Mouse (Mus musculus): Measurements from ENCODE around the gene Gm20708.
"Not testable (repeated sequence)": the region's sequence is repeated elsewhere in the genome, so short reads cannot be mapped to it uniquely, and the experiment has no call there.

The Gm20708 gene

GRCm38 (mm10) chr11:117781199-117781821 lies 28.2 kb upstream of the Gm20708 start:
- no peak for DNase-seq (ENCODE audit: low spot score in 2 of 2)

GRCm38 (mm10) chr11:117781993-117782704 lies 27.3 kb upstream of the Gm20708 start, which contains the start of the genes Tmc8 and Tmc6:
Gene Tmc8 (plus strand): TSS chr11:117782076.
Gene Tmc6 (minus strand): TSS chr11:117782198.
- DNase-seq (ENCODE audit: low spot score in 2 of 2): no peak

GRCm38 (mm10) chr11:117782705-117783034 lies 26.8 kb upstream of the Gm20708 start:
- DNase-seq (ENCODE audit: low spot score in 2 of 2): no peak

- DNase-seq (ENCODE audit: low spot score in 2 of 2): no peak
Observed at GRCm38 (mm10) chr11:117783089-117783488, 26.4 kb upstream of the Gm20708 start.

- no peak for DNase-seq (ENCODE audit: low spot score in 2 of 2)
Observed at GRCm38 (mm10) chr11:117783683-117784309, 25.7 kb upstream of the Gm20708 start.

GRCm38 (mm10) chr11:117786294-117786693 lies 23.2 kb upstream of the Gm20708 start:
- DNase-seq (ENCODE audit: low spot score in 2 of 2): no peak

GRCm38 (mm10) chr11:117788481-117788880 lies 21.0 kb upstream of the Gm20708 start:
- not testable (repeated sequence) for DNase-seq (ENCODE audit: low spot score in 2 of 2)

- DNase-seq (ENCODE audit: low spot score in 2 of 2): no peak
Observed at GRCm38 (mm10) chr11:117790286-117790685, 19.2 kb upstream of the Gm20708 start.

- DNase-seq (ENCODE audit: low spot score in 2 of 2): no peak
Observed at GRCm38 (mm10) chr11:117790703-117791440, 18.6 kb upstream of the Gm20708 start.

GRCm38 (mm10) chr11:117791441-117791761 lies 18.1 kb upstream of the Gm20708 start:
- DNase-seq (ENCODE audit: low spot score in 2 of 2): no peak

GRCm38 (mm10) chr11:117792281-117792888 lies 17.1 kb upstream of the Gm20708 start:
- DNase-seq (ENCODE audit: low spot score in 2 of 2): no peak

- DNase-seq (ENCODE audit: low spot score in 2 of 2): no peak
Observed at GRCm38 (mm10) chr11:117794035-117794551, 15.4 kb upstream of the Gm20708 start.

GRCm38 (mm10) chr11:117796954-117797353 lies 12.5 kb upstream of the Gm20708 start:
- no peak for DNase-seq (ENCODE audit: low spot score in 2 of 2)

- no peak for DNase-seq (ENCODE audit: low spot score in 2 of 2)
Observed at GRCm38 (mm10) chr11:117797511-117798159, 11.8 kb upstream of the Gm20708 start, which contains the start of gene 6030468B19Rik. Gene 6030468B19Rik (plus strand): TSS chr11:117797660.

- DNase-seq (ENCODE audit: low spot score in 2 of 2): no peak
Observed at GRCm38 (mm10) chr11:117798160-117798541, 11.3 kb upstream of the Gm20708 start.

- no peak for DNase-seq (ENCODE audit: low spot score in 2 of 2)
Observed at GRCm38 (mm10) chr11:117799174-117799573, 10.3 kb upstream of the Gm20708 start.

- no peak for DNase-seq (ENCODE audit: low spot score in 2 of 2)
Observed at GRCm38 (mm10) chr11:117800038-117800437, 9.4 kb upstream of the Gm20708 start.

GRCm38 (mm10) chr11:117801650-117802049 lies 7.8 kb upstream of the Gm20708 start:
- no peak for DNase-seq (ENCODE audit: low spot score in 2 of 2)

- DNase-seq (ENCODE audit: low spot score in 2 of 2): no peak
Observed at GRCm38 (mm10) chr11:117803166-117803688, 6.2 kb upstream of the Gm20708 start.

- no peak for DNase-seq (ENCODE audit: low spot score in 2 of 2)
Observed at GRCm38 (mm10) chr11:117806781-117807180, 2.7 kb upstream of the Gm20708 start.

Data from right cerebral cortex, postnatal 36 days (tissue).